Mouse (Mus musculus): Measurements from ENCODE around the gene Evpl. TPM values are rescaled to one million over a fixed set of nuclear protein-coding genes. Genes with fewer than 3 reads are reported as not detected.

Gene Evpl
- polyA plus RNA-seq, 1 experiment from 2014 or later, result 0.08 TPM

GRCm38 (mm10) chr11:116255090-116255981 lies 17.5 kb upstream of the Evpl start:
- no peaks in the 10 kb centered on the region for H3K27me3 ChIP-seq
- H3K4me1 ChIP-seq (replicated peaks), result peaks cover 16% of the 10 kb centered on the region
- no peaks in the 10 kb centered on the region for H3K9me3 ChIP-seq (replicated peaks)
- H3K4me3 ChIP-seq (replicated peaks), result no peak overlapping the region
- H3K9ac ChIP-seq, result no peak overlapping the region
- WGBS (ENCODE audit: insufficient replicate concordance), result 54% methylated on average over 22 of the region's 22 CpGs
- no peak overlapping the region for H3K4me2 ChIP-seq
- H3K27ac ChIP-seq (replicated peaks), result no peak overlapping the region
- no peak for ATAC-seq (ENCODE audit: insufficient read depth)
- H3K36me3 ChIP-seq (replicated peaks), result peaks cover 96% of the 10 kb centered on the region

- ATAC-seq (ENCODE audit: insufficient read depth), result no peak
- WGBS (ENCODE audit: insufficient replicate concordance), result 27% methylated on average over 9 of the region's 9 CpGs
- H3K9me3 ChIP-seq (replicated peaks), result no peaks in the 10 kb centered on the region
- no peaks in the 10 kb centered on the region for H3K27me3 ChIP-seq
- H3K36me3 ChIP-seq (replicated peaks), result peaks cover 96% of the 10 kb centered on the region
- H3K4me1 ChIP-seq (replicated peaks), result peaks cover 9% of the 10 kb centered on the region
- H3K9ac ChIP-seq, result no peak overlapping the region
- H3K4me2 ChIP-seq, result no peak overlapping the region
- H3K27ac ChIP-seq (replicated peaks), result no peak overlapping the region
- no peak overlapping the region for H3K4me3 ChIP-seq (replicated peaks)
Observed at GRCm38 (mm10) chr11:116254627-116255026, 16.8 kb upstream of the Evpl start.

GRCm38 (mm10) chr11:116253076-116253600 lies 15.3 kb upstream of the Evpl start:
- H3K4me2 ChIP-seq, result no peak overlapping the region
- H3K4me1 ChIP-seq (replicated peaks), result peaks cover 4% of the 10 kb centered on the region; the same call in 1 of the 2 replicates
- 59% methylated on average over 3 of the region's 3 CpGs for WGBS (ENCODE audit: insufficient replicate concordance)
- no peak overlapping the region for H3K27ac ChIP-seq (replicated peaks)
- H3K36me3 ChIP-seq (replicated peaks), result peaks cover 96% of the 10 kb centered on the region
- no peak overlapping the region for H3K9ac ChIP-seq
- H3K4me3 ChIP-seq (replicated peaks), result no peak overlapping the region
- no peaks in the 10 kb centered on the region for H3K27me3 ChIP-seq
- H3K9me3 ChIP-seq (replicated peaks), result no peaks in the 10 kb centered on the region
- no peak for ATAC-seq (ENCODE audit: insufficient read depth)

- Histone ChIP-seq H3K9ac (no peak overlapping the region), H3K4me1 (replicated peaks) (no peaks in the 10 kb centered on the region), H3K9me3 (replicated peaks) (no peaks in the 10 kb centered on the region), H3K27ac (replicated peaks) (no peak overlapping the region), H3K4me3 (replicated peaks) (no peak overlapping the region), H3K4me2 (no peak overlapping the region), H3K36me3 (replicated peaks) (peaks cover 97% of the 10 kb centered on the region), H3K27me3 (no peaks in the 10 kb centered on the region)
- ATAC-seq (ENCODE audit: insufficient read depth), result no peak
- 84% methylated on average over 8 of the region's 8 CpGs for WGBS (ENCODE audit: insufficient replicate concordance)
Observed at GRCm38 (mm10) chr11:116250898-116251297, 13.0 kb upstream of the Evpl start.

- H3K4me2 ChIP-seq, result no peak overlapping the region
- 75% methylated on average over 14 of the region's 14 CpGs for WGBS (ENCODE audit: insufficient replicate concordance)
- H3K9me3 ChIP-seq (replicated peaks), result no peaks in the 10 kb centered on the region
- ATAC-seq (ENCODE audit: insufficient read depth), result no peak
- no peak overlapping the region for H3K9ac ChIP-seq
- no peak overlapping the region for H3K4me3 ChIP-seq (replicated peaks)
- no peak overlapping the region for H3K27ac ChIP-seq (replicated peaks)
- H3K36me3 ChIP-seq (replicated peaks), result peaks cover 93% of the 10 kb centered on the region
- H3K4me1 ChIP-seq (replicated peaks), result no peaks in the 10 kb centered on the region
- no peaks in the 10 kb centered on the region for H3K27me3 ChIP-seq
Observed at GRCm38 (mm10) chr11:116247502-116248222, 9.8 kb upstream of the Evpl start.

GRCm38 (mm10) chr11:116245616-116246015 lies 7.7 kb upstream of the Evpl start:
- H3K27me3 ChIP-seq, result no peaks in the 10 kb centered on the region
- no peaks in the 10 kb centered on the region for H3K4me1 ChIP-seq (replicated peaks)
- no peak overlapping the region for H3K9ac ChIP-seq
- no peak overlapping the region for H3K4me2 ChIP-seq
- no peak overlapping the region for H3K4me3 ChIP-seq (replicated peaks)
- ATAC-seq (ENCODE audit: insufficient read depth), result no peak
- no peak overlapping the region for H3K27ac ChIP-seq (replicated peaks)
- 77% methylated on average over 6 of the region's 6 CpGs for WGBS (ENCODE audit: insufficient replicate concordance)
- H3K9me3 ChIP-seq (replicated peaks), result no peaks in the 10 kb centered on the region
- peaks cover 73% of the 10 kb centered on the region for H3K36me3 ChIP-seq (replicated peaks)

GRCm38 (mm10) chr11:116244580-116244979 lies 6.7 kb upstream of the Evpl start:
- Histone ChIP-seq H3K27ac (replicated peaks) (no peak overlapping the region), H3K4me2 (no peak overlapping the region), H3K4me1 (replicated peaks) (no peaks in the 10 kb centered on the region), H3K9ac (no peak overlapping the region), H3K9me3 (replicated peaks) (no peaks in the 10 kb centered on the region), H3K36me3 (replicated peaks) (peaks cover 63% of the 10 kb centered on the region), H3K27me3 (no peaks in the 10 kb centered on the region), H3K4me3 (replicated peaks) (no peak overlapping the region)
- WGBS (ENCODE audit: insufficient replicate concordance), result 76% methylated on average over 8 of the region's 8 CpGs
- no peak for ATAC-seq (ENCODE audit: insufficient read depth)

- Histone ChIP-seq H3K27ac (replicated peaks) (no peak overlapping the region), H3K4me3 (replicated peaks) (no peak overlapping the region), H3K27me3 (peaks cover 20% of the 10 kb centered on the region), H3K9ac (no peak overlapping the region), H3K4me2 (no peak overlapping the region), H3K36me3 (replicated peaks) (peaks cover 35% of the 10 kb centered on the region), H3K9me3 (replicated peaks) (no peaks in the 10 kb centered on the region), H3K4me1 (replicated peaks) (peaks cover 11% of the 10 kb centered on the region)
- WGBS (ENCODE audit: insufficient replicate concordance), result 63% methylated on average over 12 of the region's 12 CpGs
- no peak for ATAC-seq (ENCODE audit: insufficient read depth)
Observed at GRCm38 (mm10) chr11:116241744-116242235, 3.9 kb upstream of the Evpl start.

- peaks cover 15% of the 10 kb centered on the region for H3K36me3 ChIP-seq (replicated peaks)
- no peak overlapping the region for H3K4me2 ChIP-seq
- 55% methylated on average over 7 of the region's 7 CpGs for WGBS (ENCODE audit: insufficient replicate concordance)
- H3K4me3 ChIP-seq (replicated peaks), result no peak overlapping the region
- peaks cover 11% of the 10 kb centered on the region for H3K4me1 ChIP-seq (replicated peaks)
- ATAC-seq (ENCODE audit: insufficient read depth), result no peak
- H3K27ac ChIP-seq (replicated peaks), result no peak overlapping the region
- no peak overlapping the region for H3K9ac ChIP-seq
- no peaks in the 10 kb centered on the region for H3K9me3 ChIP-seq (replicated peaks)
- peaks cover 28% of the 10 kb centered on the region for H3K27me3 ChIP-seq
Observed at GRCm38 (mm10) chr11:116239797-116240196, 1.9 kb upstream of the Evpl start.

GRCm38 (mm10) chr11:116234901-116235300 lies 3.0 kb downstream of the Evpl start:
- Histone ChIP-seq H3K4me3 (replicated peaks) (no peak overlapping the region), H3K36me3 (replicated peaks) (no peaks in the 10 kb centered on the region), H3K27me3 (peaks cover 47% of the 10 kb centered on the region), H3K4me1 (replicated peaks) (peaks cover 11% of the 10 kb centered on the region), H3K9me3 (replicated peaks) (no peaks in the 10 kb centered on the region), H3K9ac (no peak overlapping the region), H3K4me2 (no peak overlapping the region), H3K27ac (replicated peaks) (no peak overlapping the region)
- 56% methylated on average over 8 of the region's 8 CpGs for WGBS (ENCODE audit: insufficient replicate concordance)
- ATAC-seq (ENCODE audit: insufficient read depth), result no peak

- Histone ChIP-seq H3K4me3 (replicated peaks) (no peak overlapping the region), H3K9me3 (replicated peaks) (no peaks in the 10 kb centered on the region), H3K27ac (replicated peaks) (no peak overlapping the region), H3K36me3 (replicated peaks) (no peaks in the 10 kb centered on the region), H3K9ac (no peak overlapping the region), H3K4me1 (replicated peaks) (no peaks in the 10 kb centered on the region), H3K4me2 (no peak overlapping the region), H3K27me3 (peaks cover 47% of the 10 kb centered on the region)
- 55% methylated on average over 17 of the region's 17 CpGs for WGBS (ENCODE audit: insufficient replicate concordance)
- no peak for ATAC-seq (ENCODE audit: insufficient read depth)
Observed at GRCm38 (mm10) chr11:116232427-116232826, 5.5 kb downstream of the Evpl start.
